Mouse (Mus musculus) c-Kit-negative CD71-positive TER-119-positive erythroid progenitor cells, embryonic 14.5 days (primary cell): Measurements from ENCODE around the gene Onecut1.

Experiments used
- DNase-seq: peaks from one replicate; pipeline ENCODE4 v3.0.0-alpha.2; 2013; ENCODE audit warnings: low read depth, low spot score

Onecut1 gene

GRCm38 (mm10) chr9:74860461-74860860, 1.3 kb upstream of the Onecut1 start:
- no peak for DNase-seq

GRCm38 (mm10) chr9:74862096-74862780, 517 bp downstream of the Onecut1 start:
- no peak for DNase-seq

DNA sequence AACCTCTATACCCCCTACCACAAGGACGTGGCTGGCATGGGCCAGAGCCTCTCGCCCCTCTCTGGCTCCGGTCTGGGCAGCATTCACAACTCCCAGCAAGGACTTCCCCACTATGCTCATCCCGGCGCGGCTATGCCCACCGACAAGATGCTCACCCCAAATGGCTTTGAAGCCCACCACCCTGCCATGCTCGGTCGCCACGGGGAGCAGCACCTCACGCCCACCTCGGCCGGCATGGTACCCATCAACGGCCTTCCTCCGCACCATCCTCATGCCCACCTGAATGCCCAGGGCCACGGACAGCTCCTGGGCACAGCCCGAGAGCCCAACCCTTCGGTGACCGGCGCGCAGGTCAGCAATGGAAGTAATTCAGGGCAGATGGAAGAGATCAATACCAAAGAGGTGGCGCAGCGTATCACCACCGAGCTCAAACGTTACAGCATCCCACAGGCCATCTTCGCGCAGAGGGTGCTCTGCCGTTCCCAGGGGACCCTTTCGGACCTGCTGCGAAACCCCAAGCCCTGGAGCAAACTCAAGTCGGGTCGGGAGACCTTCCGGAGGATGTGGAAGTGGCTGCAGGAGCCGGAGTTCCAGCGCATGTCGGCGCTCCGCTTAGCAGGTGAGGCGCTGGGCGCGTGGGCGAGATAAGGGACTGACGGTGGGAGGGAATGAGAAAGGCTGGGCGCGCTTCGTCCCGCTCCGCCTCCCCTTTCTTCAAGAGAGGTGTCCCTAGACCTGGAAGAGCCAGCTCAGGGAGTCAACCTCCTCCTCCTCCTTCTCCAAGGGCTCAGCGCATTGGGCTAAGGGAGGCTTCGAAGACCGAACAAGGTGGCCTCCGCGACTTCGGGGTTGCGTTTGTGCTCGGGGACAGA, 1.3 kb downstream of the Onecut1 start:
- no peak for DNase-seq

DNA sequence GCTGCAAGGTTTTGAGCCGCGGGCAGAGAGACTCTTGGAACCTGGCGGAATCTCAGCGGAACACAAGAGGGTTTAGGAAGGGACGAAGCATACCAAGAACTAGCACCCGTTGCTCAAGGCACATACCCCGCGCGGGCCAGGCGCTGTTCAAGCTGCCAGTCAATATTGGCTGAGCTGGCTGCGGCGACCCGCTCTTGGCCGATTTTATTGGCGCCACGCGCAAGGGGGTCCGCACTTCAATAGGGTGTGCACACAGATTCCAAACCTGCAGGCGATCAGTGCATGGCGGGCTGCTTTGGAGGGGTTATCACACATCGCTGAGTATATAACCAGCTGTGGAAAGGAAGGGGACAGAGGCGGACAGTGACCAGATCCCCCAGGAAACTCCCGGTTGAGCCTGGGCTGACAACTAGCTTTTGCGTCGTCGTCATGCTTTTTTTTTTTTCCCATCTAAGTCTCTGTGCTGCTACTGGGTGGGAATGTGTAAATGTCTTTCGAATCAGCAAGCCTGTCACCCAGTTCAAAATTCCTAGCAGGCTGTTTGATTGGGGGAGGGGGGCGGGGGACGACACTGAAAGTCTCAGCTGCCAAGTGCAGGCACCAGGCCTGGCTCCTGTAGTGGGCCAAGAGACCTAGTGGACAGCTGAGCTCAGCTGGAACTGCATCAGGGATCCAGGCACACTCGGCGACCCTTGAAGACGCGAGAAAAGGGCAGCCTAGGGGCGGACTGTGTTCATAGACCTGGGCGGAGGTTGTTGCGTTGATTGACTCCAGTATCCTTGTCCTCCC, 2.1 kb downstream of the Onecut1 start:
- DNase-seq, result no peak

GRCm38 (mm10) chr9:74864471-74864870, 2.8 kb downstream of the Onecut1 start:
- no peak for DNase-seq

GRCm38 (mm10) chr9:74866596-74867313, 5.0 kb downstream of the Onecut1 start:
- no peak for DNase-seq

DNA sequence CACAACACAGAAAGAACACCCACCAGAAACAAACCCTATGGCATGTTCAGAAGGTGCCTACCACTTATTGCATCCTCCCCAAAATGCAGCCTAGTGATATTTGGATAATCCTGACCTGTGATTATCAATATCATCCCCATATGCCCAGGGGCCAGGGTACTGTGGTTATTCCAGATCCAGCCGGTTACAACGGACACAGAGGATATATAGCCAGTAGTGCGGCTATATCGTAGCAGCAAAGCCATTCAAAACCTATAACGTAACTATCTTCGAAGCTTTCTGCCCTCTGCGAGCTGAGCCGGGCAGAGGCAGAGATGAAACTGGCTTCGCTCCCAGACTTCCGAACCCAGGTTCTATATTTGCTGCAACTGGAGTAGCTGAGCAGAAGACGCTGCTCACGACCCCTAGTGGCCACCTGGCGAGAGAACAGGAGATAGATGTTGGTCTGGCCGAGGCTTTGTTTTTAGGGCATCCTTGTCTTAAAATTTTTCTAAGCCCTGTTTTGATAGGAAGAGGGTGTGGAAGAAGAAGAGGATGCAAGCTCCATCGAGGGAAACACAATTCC, 6.0 kb downstream of the Onecut1 start:
- no peak for DNase-seq

GRCm38 (mm10) chr9:74868336-74868950, 6.7 kb downstream of the Onecut1 start:
- DNase-seq, result no peak

GRCm38 (mm10) chr9:74870960-74871688, 9.4 kb downstream of the Onecut1 start:
- DNase-seq, result no peak

DNA sequence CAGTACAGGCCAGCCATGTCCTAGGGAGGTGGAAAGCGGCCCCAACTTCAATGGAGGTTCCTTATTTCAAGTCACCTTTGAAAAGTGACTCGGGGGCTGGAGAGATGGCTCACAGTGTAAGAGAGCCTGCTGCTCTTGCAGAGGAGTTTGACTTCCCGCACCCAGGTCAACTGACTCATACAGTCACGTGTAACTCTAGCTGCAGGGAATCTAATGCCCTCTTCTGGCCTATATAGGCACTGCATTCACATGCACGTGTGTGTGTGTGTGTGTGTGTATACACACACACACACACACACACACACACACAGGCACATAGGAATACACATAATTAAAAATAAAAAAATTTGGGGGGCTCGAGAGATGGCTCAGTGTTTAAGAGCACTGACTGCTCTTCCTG, 14.6 kb downstream of the Onecut1 start:
- DNase-seq, result no peak

DNA sequence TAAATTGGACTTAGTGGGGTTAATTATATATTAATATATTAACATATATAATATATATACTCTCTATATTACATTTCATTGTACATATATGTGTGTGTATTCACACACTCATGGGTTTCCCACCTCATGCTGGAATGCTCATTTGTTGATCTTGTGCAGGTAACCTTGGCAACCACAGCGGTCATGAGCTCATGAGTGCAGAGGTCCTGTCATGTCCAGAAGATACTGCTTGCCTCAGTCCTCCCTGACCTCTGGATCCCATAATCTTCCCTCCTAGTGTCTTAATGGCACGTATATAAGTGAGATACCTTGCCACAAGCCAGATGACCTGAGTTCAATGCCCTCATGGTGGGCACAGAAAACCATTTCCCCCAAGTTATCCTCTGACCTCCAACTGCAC, 16.0 kb downstream of the Onecut1 start:
- DNase-seq, result no peak

GRCm38 (mm10) chr9:74887866-74888265, 26.1 kb downstream of the Onecut1 start:
- no peak for DNase-seq

GRCm38 (mm10) chr9:74896742-74897141, 35.0 kb downstream of the Onecut1 start:
- no peak for DNase-seq

- DNase-seq, result no peak
These were observed 35.8 kb downstream of the Onecut1 start for GRCm38 (mm10) chr9:74897375-74897982.

GRCm38 (mm10) chr9:74900141-74900540, 38.4 kb downstream of the Onecut1 start:
- no peak for DNase-seq

GRCm38 (mm10) chr9:74904866-74905508, 43.3 kb downstream of the Onecut1 start:
- DNase-seq, result peak; percentile 12

- DNase-seq, result no peak
These were observed 45.2 kb downstream of the Onecut1 start for GRCm38 (mm10) chr9:74906951-74907350.

DNA sequence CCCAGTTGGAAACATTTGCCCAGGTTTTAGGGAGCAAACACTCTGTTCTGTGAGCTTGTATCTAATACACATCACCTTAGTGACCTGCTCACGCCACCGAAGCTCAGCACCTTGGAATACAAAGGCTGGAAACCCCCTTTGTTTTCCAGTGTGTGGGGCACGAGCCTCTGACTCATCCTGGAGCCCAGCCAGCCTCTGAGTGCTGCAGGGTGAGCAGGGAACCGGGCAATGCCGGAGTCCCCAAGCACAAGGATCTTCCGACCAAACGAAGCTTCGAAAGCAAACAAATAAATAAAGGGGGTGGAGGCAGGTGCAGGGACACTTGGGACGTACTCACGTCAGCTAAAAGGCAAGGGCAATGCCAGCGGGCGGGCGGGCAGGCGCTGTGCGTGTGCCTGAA, 47.5 kb downstream of the Onecut1 start:
- no peak for DNase-seq

GRCm38 (mm10) chr9:74910226-74910759, 48.6 kb downstream of the Onecut1 start:
- DNase-seq, result no peak
